Mouse (Mus musculus) heart, adult 2 months (tissue): ENCODE measurements at regions not wholly inside any gene's neighbourhood (a gene's known extent, or its start where the extent isn't known, plus 50 kb on each side); places are given as distances from the start of the nearest gene placed in this dataset.

ENCODE experiments used
- CTCF ChIP-seq: fragments of 200-600 bp; IDR thresholded peaks from 2 replicates; pipeline ENCODE4 v1.8.1; 2022; ENCODE audit warnings: antibody characterized with exemption, mild to moderate bottlenecking, moderate library complexity
- POLR2A ChIP-seq: fragments of 200-500 bp; IDR thresholded peaks from 2 replicates; pipeline ENCODE4 v1.6.1; 2011; ENCODE audit warnings: mild to moderate bottlenecking, low read depth, low read length, control low read depth; ENCODE audit not compliant: insufficient read depth

GRCm38 (mm10) chr4:12595801-12596515 is 424.1 kb upstream of the Fam92a start:
- TF ChIP-seq CTCF (no peak), POLR2A (no peak)
